Mouse (Mus musculus) ES-Bruce4 (cell line): ENCODE measurements at regions not wholly inside any gene's neighbourhood (a gene's known extent, or its start where the extent isn't known, plus 50 kb on each side); places are given as distances from the start of the nearest gene placed in this dataset.

Experiments
- H3K27ac ChIP-seq: 2 replicates; pipeline ENCODE4 v1.5.1; 2012; ENCODE audit warnings: low read length, inconsistent platforms; ENCODE audit not compliant: insufficient read depth
- H3K27me3 ChIP-seq: 2 replicates; pipeline ENCODE4 v1.6.1; 2012; ENCODE audit warnings: mild to moderate bottlenecking, low read length, inconsistent platforms; ENCODE audit not compliant: control insufficient read depth, poor library complexity, insufficient read depth, severe bottlenecking
- H3K36me3 ChIP-seq: 2 replicates; pipeline ENCODE4 v1.6.1; 2012; ENCODE audit warnings: inconsistent platforms, mild to moderate bottlenecking, low read length, moderate library complexity; ENCODE audit not compliant: control insufficient read depth, poor library complexity, insufficient read depth, severe bottlenecking
- H3K4me1 ChIP-seq: one replicate; pipeline ENCODE4 v1.8.1; 2011; ENCODE audit warnings: low read length; ENCODE audit not compliant: control insufficient read depth, insufficient read depth
- H3K4me3 ChIP-seq: 2 replicates; pipeline ENCODE4 v1.5.1; 2011; ENCODE audit warnings: low read depth, mild to moderate bottlenecking, low read length
- H3K9ac ChIP-seq: 2 replicates; pipeline ENCODE4 v1.6.1; 2012; ENCODE audit warnings: low read depth, mild to moderate bottlenecking, inconsistent platforms; ENCODE audit not compliant: poor library complexity, severe bottlenecking
- H3K9me3 ChIP-seq: replicated peaks from 2 replicates; pipeline ENCODE4 v1.6.1; 2012; ENCODE audit warnings: mild to moderate bottlenecking, low read length, inconsistent platforms; ENCODE audit not compliant: control insufficient read depth, poor library complexity, insufficient read depth, severe bottlenecking
- CTCF ChIP-seq: IDR thresholded peaks from one replicate; pipeline ENCODE4 v1.8.1; 2011; ENCODE audit warnings: low read depth, low read length
- EP300 ChIP-seq: IDR thresholded peaks from 2 replicates; pipeline ENCODE4 v1.6.1; 2011; ENCODE audit warnings: low read depth, low read length; ENCODE audit not compliant: insufficient read depth
- POLR2A ChIP-seq: IDR thresholded peaks from one replicate; pipeline ENCODE4 v1.8.1; 2011; ENCODE audit warnings: low read length; ENCODE audit not compliant: insufficient read depth

DNA sequence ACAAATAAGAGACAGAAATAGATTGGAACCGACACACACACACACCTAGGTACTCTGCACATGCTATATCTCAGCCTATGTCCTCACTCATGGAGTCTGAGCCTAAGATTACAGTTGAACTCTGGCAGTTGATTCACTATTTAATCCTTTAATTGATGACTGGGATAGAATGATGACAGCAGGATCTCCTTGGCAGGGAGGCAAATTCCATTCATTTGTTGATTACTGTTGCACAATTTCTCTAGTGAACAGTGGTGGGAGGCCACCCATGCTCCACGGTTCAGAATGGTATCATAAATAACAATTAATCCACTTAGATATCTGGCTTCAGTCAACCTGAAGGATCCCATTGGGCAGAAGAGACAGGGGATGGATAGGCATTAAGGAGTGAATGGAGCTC, 181.3 kb upstream of the Auts2 start:
- no peaks in the 10 kb centered on the region for H3K9me3 ChIP-seq
- no peak overlapping the region for H3K4me3 ChIP-seq
- no peak overlapping the region for H3K9ac ChIP-seq
- TF ChIP-seq CTCF (no peak), POLR2A (no peak), EP300 (no peak)
- H3K27me3 ChIP-seq, result no peaks in the 10 kb centered on the region
- no peaks in the 10 kb centered on the region for H3K36me3 ChIP-seq
- no peak overlapping the region for H3K27ac ChIP-seq
- no peaks in the 10 kb centered on the region for H3K4me1 ChIP-seq

DNA sequence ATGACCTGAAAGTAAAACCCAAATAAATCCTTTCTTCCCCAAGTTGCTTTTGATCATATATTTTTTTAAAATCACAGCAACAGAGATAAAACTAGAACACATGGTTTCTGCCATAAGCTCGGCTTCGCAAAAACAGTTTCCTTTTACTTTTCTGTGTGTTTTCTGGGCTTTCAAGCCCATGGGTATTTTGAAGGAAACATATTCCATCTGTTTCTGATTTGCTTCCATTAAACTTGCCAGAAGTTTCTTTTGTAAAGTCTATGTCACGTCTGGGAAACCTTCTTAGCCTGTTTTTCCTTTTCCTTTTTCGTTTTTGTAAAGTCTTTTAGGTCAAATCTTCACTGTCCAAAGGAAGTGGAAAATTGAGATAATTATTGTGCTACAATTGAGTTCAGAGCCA, 167.2 kb upstream of the Auts2 start:
- Histone ChIP-seq H3K4me1 (no peaks in the 10 kb centered on the region), H3K9ac (no peak overlapping the region), H3K9me3 (0 out of 2 replicates have a peak, but pooled peaks cover 5% of the 10 kb centered on the region), H3K27ac (no peak overlapping the region), H3K27me3 (no peaks in the 10 kb centered on the region), H3K4me3 (no peak overlapping the region), H3K36me3 (no peaks in the 10 kb centered on the region)
- no peak for TF ChIP-seq CTCF
- TF ChIP-seq POLR2A, result no peak
- TF ChIP-seq EP300, result no peak

DNA sequence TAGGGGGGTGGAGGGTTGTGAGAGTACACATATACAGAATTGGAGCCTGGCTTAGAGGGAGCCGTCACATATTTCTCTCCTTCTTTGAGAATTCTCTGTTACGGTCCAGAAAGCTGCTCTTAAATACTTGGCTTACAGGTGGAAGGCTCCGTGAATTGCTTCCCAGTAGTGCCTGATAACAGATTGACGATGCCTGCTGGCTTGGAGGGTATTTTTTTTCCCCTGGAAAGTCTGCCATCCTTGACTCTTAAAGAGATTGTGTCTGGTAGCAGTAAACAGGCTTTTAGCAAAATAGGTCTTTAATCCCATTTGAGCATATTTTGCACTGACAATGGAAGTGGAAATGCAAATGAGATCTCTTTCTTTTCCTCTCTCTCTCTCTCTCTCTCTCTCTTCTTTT, 164.4 kb upstream of the Auts2 start:
- H3K4me3 ChIP-seq, result no peak overlapping the region
- no peak overlapping the region for H3K27ac ChIP-seq

DNA sequence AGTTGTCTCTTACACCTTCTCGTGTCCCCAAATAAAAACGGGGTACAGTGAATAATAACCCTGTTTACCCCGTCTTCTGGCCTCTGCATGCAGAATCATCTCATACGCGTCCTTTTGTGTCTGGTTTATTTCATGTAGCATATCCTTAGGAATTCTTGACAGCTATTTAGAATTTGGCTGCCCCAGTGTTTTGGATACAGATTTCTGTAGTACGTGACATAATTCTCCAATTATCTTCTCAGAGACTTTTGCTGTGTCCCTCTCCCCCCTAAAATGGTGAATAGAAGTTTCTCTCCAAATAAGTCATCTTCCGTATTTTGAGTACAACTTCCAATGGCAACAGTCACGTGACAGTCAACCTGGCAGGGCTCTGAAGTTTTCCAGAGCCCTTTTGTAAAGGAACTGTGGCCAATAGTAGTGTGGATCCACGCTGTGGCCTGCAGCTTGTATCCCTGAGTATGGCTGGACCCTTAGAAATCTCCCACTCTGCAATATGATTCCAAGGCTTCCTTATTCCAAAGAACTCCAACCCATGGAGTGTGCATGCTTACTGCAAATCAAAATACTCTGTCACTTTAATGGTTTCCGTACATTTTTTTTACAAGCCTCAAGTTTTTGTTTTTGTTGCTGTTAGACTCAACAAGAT, 160.4 kb upstream of the Auts2 start:
- Histone ChIP-seq H3K9me3 (peaks cover 5% of the 10 kb centered on the region; the same call in 1 of the 2 replicates), H3K27me3 (no peaks in the 10 kb centered on the region), H3K27ac (no peak overlapping the region), H3K36me3 (no peaks in the 10 kb centered on the region), H3K9ac (no peak overlapping the region), H3K4me3 (no peak overlapping the region), H3K4me1 (no peaks in the 10 kb centered on the region)
- TF ChIP-seq EP300 (no peak), CTCF (no peak), POLR2A (no peak)

More for the DNA sequence above, 164.4 kb upstream of the Auts2 start:
- Histone ChIP-seq H3K4me1 (no peaks in the 10 kb centered on the region), H3K9ac (no peak overlapping the region), H3K9me3 (0 out of 2 replicates have a peak, but pooled peaks cover 5% of the 10 kb centered on the region), H3K27me3 (no peaks in the 10 kb centered on the region), H3K36me3 (no peaks in the 10 kb centered on the region)
- no peak for TF ChIP-seq CTCF
- TF ChIP-seq EP300, result no peak
- TF ChIP-seq POLR2A, result no peak

DNA sequence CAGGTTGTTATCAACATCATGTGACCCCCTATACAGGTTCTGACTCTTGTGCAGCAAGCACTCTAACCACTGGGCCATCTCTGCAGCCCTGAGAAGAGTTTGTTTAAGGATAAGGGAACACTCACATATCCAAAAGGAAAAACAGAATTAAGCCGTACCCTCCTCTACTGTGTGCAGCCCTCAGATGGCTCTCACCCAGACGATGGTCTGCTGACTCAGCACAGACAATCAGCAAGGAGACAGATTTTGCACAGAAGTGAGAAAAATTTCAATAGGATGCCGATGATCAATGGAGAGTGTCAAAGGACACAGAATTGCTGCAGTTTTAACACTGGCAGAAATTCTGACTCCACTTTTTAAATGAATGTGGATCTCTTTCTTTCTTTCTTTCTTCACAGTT, 159.4 kb upstream of the Auts2 start:
- Histone ChIP-seq H3K4me1 (no peaks in the 10 kb centered on the region), H3K27ac (no peak overlapping the region), H3K4me3 (no peak overlapping the region), H3K27me3 (no peaks in the 10 kb centered on the region), H3K36me3 (no peaks in the 10 kb centered on the region), H3K9ac (no peak overlapping the region), H3K9me3 (peaks cover 5% of the 10 kb centered on the region; the same call in 1 of the 2 replicates)
- TF ChIP-seq EP300 (no peak), CTCF (no peak), POLR2A (no peak)

DNA sequence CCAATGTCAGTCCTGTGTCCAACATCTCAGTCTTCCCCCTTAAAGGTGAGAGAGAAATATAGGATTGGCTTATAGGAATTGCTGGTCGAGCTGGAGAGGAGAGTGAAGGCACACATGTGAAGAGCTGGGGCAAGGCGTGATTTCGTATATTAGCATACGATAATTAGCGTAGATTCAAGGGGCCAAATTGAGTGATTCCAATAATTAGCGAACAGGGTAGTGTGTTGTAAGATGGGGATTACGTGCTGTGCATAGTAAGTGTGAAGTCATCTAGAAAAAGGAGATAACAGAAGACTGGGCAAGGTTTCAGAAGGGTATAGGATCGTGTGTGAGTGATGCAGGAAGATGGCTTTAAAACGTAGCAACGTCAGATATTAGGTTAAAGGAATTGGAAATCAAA, 147.6 kb upstream of the Auts2 start:
- no peaks in the 10 kb centered on the region for H3K36me3 ChIP-seq

More for the DNA sequence above, 147.6 kb upstream of the Auts2 start:
- H3K4me3 ChIP-seq, result no peak overlapping the region
- H3K9me3 ChIP-seq, result peaks cover 6% of the 10 kb centered on the region
- no peaks in the 10 kb centered on the region for H3K4me1 ChIP-seq
- TF ChIP-seq CTCF (no peak), POLR2A (no peak), EP300 (no peak)
- no peak overlapping the region for H3K27ac ChIP-seq
- no peak overlapping the region for H3K9ac ChIP-seq
- H3K27me3 ChIP-seq, result no peaks in the 10 kb centered on the region
